22 mouse cellular contexts compared by ENCODE assay signal in the genomic region with DNA sequence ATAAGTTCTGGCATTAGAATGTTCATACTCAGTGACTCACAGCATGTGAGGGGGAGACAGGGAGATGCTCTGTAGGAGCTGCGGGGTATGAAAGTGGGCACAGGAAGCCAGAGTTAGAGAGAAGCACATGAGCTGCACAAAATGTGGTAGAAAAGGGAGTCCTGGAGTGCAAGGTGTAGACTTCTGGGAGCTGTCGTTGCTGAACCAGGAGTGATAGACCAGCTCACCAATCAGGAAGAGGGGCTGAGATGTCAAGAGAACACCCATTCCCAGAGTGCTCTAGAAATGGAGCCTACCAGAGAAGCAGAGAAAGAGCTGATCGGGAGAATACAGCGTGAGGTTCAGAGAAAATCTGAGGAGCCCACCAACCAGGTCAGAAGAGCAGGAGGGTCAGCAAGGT.
A peak's percentile ranks its signal among the peaks of the same experiment; 100 is the strongest.
DNase-seq lines count a peak whose midpoint lies in the region; ATAC-seq and TF ChIP-seq lines count a peak whose summit lies in the region.
"Had no signal": no experiment of that assay in that cellular context is flagged by ENCODE, and none has a peak within 500 bp of the region (broad histone marks: within the 10 kb centered on the region; RNA-seq: fewer than 3 reads in every experiment).

No protein-coding gene starts in this region.

- H3K9ac ChIP-seq in forebrain, postnatal 0 days: no peak overlapping the region
- H3K9ac ChIP-seq in forebrain, embryonic 12.5 days: no peak overlapping the region
- H3K9ac ChIP-seq: heart, embryonic 15.5 days; midbrain, embryonic 15.5 days; neural tube, embryonic 15.5 days had no signal

- DNase-seq in forebrain, postnatal 0 days: no peak
- DNase-seq in right cerebral cortex, adult 18-20 months: peak; percentile 50
- DNase-seq in right cerebral cortex, postnatal 4 days: no peak
- peak; percentile 20 to 23 for DNase-seq in layer of hippocampus, adult 2 months (ENCODE audit: low spot score in 2 of 2)
- peak; percentile 16 to 38 for DNase-seq in left cerebral cortex, postnatal 25 days (ENCODE audit: low spot score in 2 of 2)
- DNase-seq in neural tube, embryonic 10.5 days (ENCODE audit: extremely low spot score, low spot score): no peak
- no peak for DNase-seq in gastrocnemius, postnatal 10 days
- DNase-seq: heart, adult 2 months; kidney, postnatal 25 days; lung, adult 18-20 months; thymus, postnatal 14 days had no signal

- H3K4me2 ChIP-seq in forebrain, postnatal 0 days (ENCODE audit: low read depth): peak overlapping the region; percentile 10; the same call in 1 of the 2 replicates
- H3K4me2 ChIP-seq in forebrain, embryonic 12.5 days: no peak overlapping the region
- H3K4me2 ChIP-seq: heart, embryonic 15.5 days; liver, embryonic 11.5 days; neural tube, embryonic 15.5 days had no signal

- H3K27ac ChIP-seq in forebrain, postnatal 0 days (ENCODE audit: low read depth, low read length): no peak overlapping the region
- H3K27ac ChIP-seq in forebrain, embryonic 12.5 days: no peak overlapping the region
- peak overlapping the region; percentile 78 for H3K27ac ChIP-seq in layer of hippocampus, adult 2 months
- H3K27ac ChIP-seq: heart, adult 2 months; heart, embryonic 15.5 days; limb, embryonic 10.5 days; midbrain, embryonic 15.5 days; neural tube, embryonic 15.5 days had no signal

- H3K27me3 ChIP-seq in forebrain, postnatal 0 days (ENCODE audit: insufficient read depth, low read length): peaks cover 19% of the 10 kb centered on the region
- H3K27me3 ChIP-seq in forebrain, embryonic 12.5 days: no peaks in the 10 kb centered on the region; the same call in 1 of the 2 replicates
- H3K27me3 ChIP-seq: heart, embryonic 15.5 days; midbrain, embryonic 15.5 days; Patski had no signal

- 82% methylated on average over 4 of the region's 4 CpGs for WGBS in forebrain, postnatal 0 days
- 87% methylated on average over 4 of the region's 4 CpGs for WGBS in forebrain, embryonic 12.5 days

- H3K4me1 ChIP-seq in forebrain, postnatal 0 days (ENCODE audit: insufficient read depth): no peaks in the 10 kb centered on the region; the same call in 1 of the 2 replicates
- no peaks in the 10 kb centered on the region for H3K4me1 ChIP-seq in forebrain, embryonic 12.5 days
- H3K4me1 ChIP-seq: heart, embryonic 15.5 days; limb, embryonic 10.5 days; midbrain, embryonic 15.5 days had no signal

- ATAC-seq in forebrain, postnatal 0 days: peak; percentile 59
- ATAC-seq in forebrain, embryonic 12.5 days (ENCODE audit: low FRiP score): no peak
- ATAC-seq: CD4-positive, CD25-positive, alpha-beta regulatory T cell, adult 4 months; intestine, postnatal 0 days; Patski had no signal

- no peaks in the 10 kb centered on the region for H3K36me3 ChIP-seq in forebrain, postnatal 0 days (ENCODE audit: insufficient read depth)
- no peaks in the 10 kb centered on the region for H3K36me3 ChIP-seq in forebrain, embryonic 12.5 days (replicated peaks)
- H3K36me3 ChIP-seq: heart, embryonic 15.5 days; limb, embryonic 10.5 days; midbrain, embryonic 15.5 days; neural tube, embryonic 15.5 days had no signal

- H3K9me3 ChIP-seq in forebrain, postnatal 0 days (ENCODE audit: low read length): no peaks in the 10 kb centered on the region
- H3K9me3 ChIP-seq in forebrain, embryonic 12.5 days: no peaks in the 10 kb centered on the region
- H3K9me3 ChIP-seq: heart, embryonic 15.5 days; limb, embryonic 10.5 days; midbrain, embryonic 15.5 days; neural tube, embryonic 15.5 days had no signal

- no peak overlapping the region for H3K4me3 ChIP-seq in forebrain, postnatal 0 days (ENCODE audit: low read depth, low read length)
- H3K4me3 ChIP-seq in forebrain, embryonic 12.5 days (replicated peaks): no peak overlapping the region
- peak overlapping the region; percentile 48 for H3K4me3 ChIP-seq in layer of hippocampus, adult 2 months
- H3K4me3 ChIP-seq: erythroblast, embryonic 14.5 days; heart, adult 2 months; heart, embryonic 15.5 days; limb, embryonic 10.5 days; midbrain, embryonic 15.5 days; myocyte; neural tube, embryonic 15.5 days had no signal

- TF ChIP-seq CTCF in forebrain, postnatal 0 days (IDR thresholded peaks at IDR 0.05; ENCODE audit: low read depth): no peak
- no peak for TF ChIP-seq CTCF in layer of hippocampus, adult 2 months (conservative IDR thresholded peaks at IDR 0.05)

- intact Hi-C loops in left cerebral cortex, postnatal 25 days (cut with DNase I): loop anchor here (2.0 to 10.0 kb wide), 4 partner anchors 211 to 1220 kb away; no protein-coding TSS in a partner anchor

Comparison
In these comparisons a context has a peak if more than half of its experiments do, and no peak if none do; other contexts are left out.
1. DNase-seq: peak in right cerebral cortex, adult 18-20 months (single experiment), layer of hippocampus, adult 2 months (2 of 2) and left cerebral cortex, postnatal 25 days (2 of 2); none in forebrain, postnatal 0 days (single experiment), right cerebral cortex, postnatal 4 days (single experiment), neural tube, embryonic 10.5 days (single experiment) and gastrocnemius, postnatal 10 days (single experiment).